Mouse (Mus musculus): ENCODE measurements around the gene Il20rb. TPM values are rescaled to one million over a fixed set of nuclear protein-coding genes. Genes with fewer than 3 reads are reported as not detected.

The Il20rb gene
- polyA plus RNA-seq, 1 experiment from 2014 or later = 0.38 TPM

DNA sequence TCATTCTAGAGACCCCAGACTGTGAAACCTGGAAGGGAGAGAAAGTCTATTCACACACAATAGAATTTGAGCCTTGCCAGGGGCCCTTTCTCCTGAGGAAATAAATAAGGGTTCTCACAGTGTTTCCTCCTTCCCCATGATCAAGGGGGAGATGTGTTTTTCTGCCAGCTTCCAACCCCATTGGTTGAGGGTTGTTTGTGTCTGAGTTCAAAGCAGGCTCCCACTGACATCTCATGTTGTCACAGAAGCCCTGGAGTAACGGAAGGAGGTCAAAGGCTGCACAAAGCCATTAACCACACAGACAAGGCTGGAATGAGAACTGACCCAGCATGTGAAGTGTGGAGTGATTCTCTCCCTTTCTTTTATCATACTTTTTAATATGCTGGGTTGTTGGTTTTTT, 69.8 kb downstream of the Il20rb start:
- no peak overlapping the region for H3K27ac ChIP-seq (replicated peaks)

DNA sequence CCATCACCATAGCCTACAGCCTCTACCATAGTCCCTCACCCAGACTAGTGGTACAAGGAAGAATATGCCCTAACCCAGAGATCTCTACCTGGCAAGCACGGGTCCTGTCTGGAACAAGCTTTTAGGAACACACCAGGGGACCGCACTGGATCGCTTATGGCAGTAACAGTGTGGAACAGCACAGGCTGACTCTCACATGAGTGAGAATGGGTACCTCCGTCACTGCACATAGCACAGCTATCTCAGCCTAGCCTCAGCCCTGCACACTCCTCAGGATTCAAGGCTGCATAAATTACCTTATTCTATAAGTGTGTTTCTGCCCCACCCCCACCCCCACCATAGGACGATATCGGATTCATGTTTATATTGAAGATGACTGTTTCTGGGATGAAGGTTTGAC, 70.3 kb downstream of the Il20rb start:
- Histone ChIP-seq H3K4me2 (no peak overlapping the region), H3K4me3 (no peak overlapping the region), H3K36me3 (no peaks in the 10 kb centered on the region), H3K9me3 (no peaks in the 10 kb centered on the region), H3K27ac (replicated peaks) (no peak overlapping the region), H3K27me3 (no peaks in the 10 kb centered on the region), H3K9ac (no peak overlapping the region), H3K4me1 (replicated peaks) (peaks cover 26% of the 10 kb centered on the region)
- WGBS = 69% methylated on average over 6 of the region's 6 CpGs
- ATAC-seq (ENCODE audit: low read depth) = peak; percentile 69; the same call in 1 of the 2 replicates

More for the DNA sequence above, 69.8 kb downstream of the Il20rb start:
- 23% methylated on average over 1 of the region's 1 CpGs for WGBS
- peaks cover 26% of the 10 kb centered on the region for H3K4me1 ChIP-seq (replicated peaks)
- no peaks in the 10 kb centered on the region for H3K36me3 ChIP-seq
- ATAC-seq (ENCODE audit: low read depth) = no peak
- H3K4me3 ChIP-seq = no peak overlapping the region
- no peak overlapping the region for H3K4me2 ChIP-seq
- no peaks in the 10 kb centered on the region for H3K27me3 ChIP-seq
- no peaks in the 10 kb centered on the region for H3K9me3 ChIP-seq
- no peak overlapping the region for H3K9ac ChIP-seq

DNA sequence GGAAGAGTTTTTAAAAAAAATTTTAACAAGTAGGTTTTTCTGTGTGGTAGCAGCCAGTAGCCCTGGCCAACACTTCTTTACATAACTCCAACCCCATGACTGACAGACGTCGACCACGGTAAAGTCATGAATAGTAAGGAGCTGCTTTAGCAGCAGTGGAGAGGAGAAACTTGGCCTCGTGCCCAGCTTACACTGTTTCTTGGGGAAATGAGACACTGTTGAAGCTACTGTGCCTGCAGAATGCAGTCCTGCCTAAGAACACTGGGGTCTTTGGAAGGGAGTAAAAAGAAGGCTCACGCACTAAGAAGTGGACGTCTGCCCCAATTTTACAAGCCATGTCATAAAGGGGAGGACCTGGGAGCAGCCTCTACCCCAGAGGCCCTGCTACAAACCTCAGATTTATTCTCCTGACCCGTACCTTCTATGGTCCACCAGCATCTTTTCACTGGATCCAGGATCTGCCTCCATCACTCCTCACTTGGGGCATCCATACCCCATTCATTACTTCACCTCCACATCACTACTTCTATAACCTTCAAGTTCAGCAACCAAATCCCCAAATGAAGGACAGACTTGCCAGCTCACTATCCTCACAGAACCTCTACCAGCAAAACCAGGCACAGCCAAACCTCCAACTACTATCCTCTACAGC, 71.1 kb downstream of the Il20rb start:
- no peak overlapping the region for H3K4me3 ChIP-seq
- ATAC-seq (ENCODE audit: low read depth) = peak; percentile 61; the same call in 1 of the 2 replicates
- H3K4me1 ChIP-seq (replicated peaks) = peaks cover 26% of the 10 kb centered on the region
- no peaks in the 10 kb centered on the region for H3K27me3 ChIP-seq
- no peaks in the 10 kb centered on the region for H3K36me3 ChIP-seq
- H3K9ac ChIP-seq = no peak overlapping the region
- H3K27ac ChIP-seq (replicated peaks) = no peak overlapping the region
- WGBS = 35% methylated on average over 7 of the region's 7 CpGs
- H3K4me2 ChIP-seq = no peak overlapping the region
- H3K9me3 ChIP-seq = no peaks in the 10 kb centered on the region

Other genes starting within 250 kb of the Il20rb start
- 68.6 and 73.9 TPM in 2 replicates for gene Nck1, start 59.3 kb upstream of the Il20rb start, polyA plus RNA-seq (2015; fragmentation: Nextera tagmentation; extraction: Ambion mirVana)
- gene Slc35g2, start 84.3 kb upstream of the Il20rb start, polyA plus RNA-seq (2015; fragmentation: Nextera tagmentation; extraction: Ambion mirVana) = 14.0 and 15.1 TPM in 2 replicates
- gene Stag1, start 111.0 kb upstream of the Il20rb start, polyA plus RNA-seq (2015; fragmentation: Nextera tagmentation; extraction: Ambion mirVana) = 36.3 and 38.1 TPM in 2 replicates

All from neural tube, embryonic 13.5 days (tissue).